Mouse (Mus musculus) T-helper 1 cell (primary cell): Measurements from ENCODE around the gene Cflar.

Source experiments
- in situ Hi-C: fragments of 300-600 bp; cut with MboI, MseI; formaldehyde crosslinking; loops from one replicate; pipeline ENCODE4 v1.15.1; 2025; ENCODE audit warnings: high pct_unique_total_duplicates

The Cflar gene

DNA sequence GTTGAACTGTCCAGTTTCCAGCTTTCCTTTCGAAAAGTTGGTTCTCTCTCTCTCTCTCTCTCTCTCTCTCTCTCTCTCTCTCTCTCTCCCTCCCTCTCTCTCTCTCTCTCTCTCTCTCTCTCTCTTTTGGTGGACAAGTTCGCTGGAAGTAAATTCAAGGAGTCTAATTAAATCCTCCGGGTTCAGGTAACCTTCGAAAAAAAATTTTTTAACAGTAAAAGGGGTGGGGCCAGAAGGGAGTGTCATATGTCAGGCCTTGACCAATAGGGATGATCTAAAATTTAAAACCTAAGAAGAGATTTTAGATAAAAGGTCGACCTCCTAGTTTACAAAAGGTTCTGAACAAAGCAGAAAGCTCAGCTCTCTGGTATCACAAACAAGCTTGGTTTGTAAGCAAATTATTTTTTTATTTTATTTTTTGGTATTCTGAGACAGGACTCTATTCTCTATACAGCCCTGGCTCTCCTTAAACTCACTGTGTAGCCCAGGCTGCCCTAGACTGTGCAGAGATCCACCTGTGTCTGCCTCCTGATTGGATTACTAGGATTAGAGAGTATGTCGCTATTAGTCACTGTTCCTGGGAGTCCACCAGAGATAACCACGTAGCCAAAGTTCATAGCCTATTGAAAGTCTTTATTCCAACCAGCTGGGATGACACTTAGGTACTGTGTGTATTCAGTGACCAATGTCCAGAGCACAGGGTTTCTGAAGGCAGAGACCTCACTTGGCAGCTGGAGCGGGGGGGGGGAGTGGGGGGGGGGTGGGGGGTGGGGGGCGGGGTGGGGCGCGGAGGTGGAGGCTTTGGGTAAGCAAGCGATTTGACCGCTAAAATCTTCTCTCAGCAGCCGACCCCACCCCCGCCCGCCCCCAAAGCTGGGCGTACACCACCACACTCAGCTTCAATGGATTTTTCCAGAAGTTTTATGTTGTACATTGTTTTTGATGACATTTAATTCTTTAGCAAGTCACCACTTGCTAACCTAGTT is 1.1 kb downstream of the Cflar start:
- in situ Hi-C loops = no loop called here

DNA sequence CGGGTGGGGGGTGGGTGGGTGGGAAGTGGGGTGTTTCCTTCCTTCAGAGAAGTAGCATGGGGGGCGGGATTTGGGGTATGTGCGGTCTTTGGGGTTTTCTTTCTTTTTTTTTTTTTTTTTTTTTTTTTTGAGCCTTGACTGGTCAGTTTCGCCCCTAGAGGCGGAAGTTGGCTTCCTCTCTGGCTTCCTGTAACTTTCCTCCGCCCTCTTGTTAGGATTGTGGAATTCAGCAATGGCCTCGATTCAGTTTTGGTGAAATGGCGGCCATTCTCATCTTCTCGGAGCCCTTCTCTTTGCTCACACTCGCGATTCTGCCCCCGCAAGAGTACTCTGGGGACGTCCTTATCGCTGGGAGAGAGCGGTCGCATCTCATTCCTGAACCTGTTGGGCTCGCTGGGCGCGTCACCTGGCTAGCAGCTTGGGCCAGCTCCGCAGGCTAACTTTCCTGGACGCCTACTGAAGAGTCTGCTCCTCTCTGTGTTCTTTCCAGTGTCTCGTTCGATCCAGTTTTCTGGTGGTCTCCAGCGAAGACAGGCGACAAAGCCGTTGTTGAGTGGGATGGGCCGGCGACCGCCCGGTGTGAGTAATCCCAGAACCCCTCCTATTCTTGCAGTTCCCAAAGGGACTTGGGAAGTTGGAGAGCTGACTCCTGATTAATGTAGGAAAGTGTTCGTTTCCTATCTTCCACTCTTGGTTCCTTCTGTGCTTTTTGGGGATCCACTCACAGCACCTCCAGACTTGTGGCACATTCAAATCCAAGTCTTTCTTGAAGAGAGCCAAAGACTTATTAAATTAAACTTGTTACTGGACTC is 2.0 kb downstream of the Cflar start:
- in situ Hi-C loops = no loop called here

DNA sequence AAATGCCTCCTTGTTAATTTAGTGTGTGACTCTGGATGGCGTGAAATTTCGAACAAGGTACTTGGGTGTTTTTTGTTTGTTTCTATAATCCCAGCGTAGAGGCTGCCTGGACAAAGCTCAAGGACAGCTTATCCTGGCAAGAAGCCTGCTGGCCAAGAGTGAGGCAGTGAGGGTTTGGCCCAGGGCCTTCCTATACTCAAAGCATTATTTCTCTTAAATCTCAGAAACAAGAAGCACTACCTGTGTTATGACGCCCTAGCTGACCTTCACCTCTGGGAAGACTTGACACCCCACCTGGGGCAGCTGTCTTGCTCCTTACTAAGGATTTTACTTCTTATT is 2.6 kb downstream of the Cflar start:
- in situ Hi-C loops = no loop called here

DNA sequence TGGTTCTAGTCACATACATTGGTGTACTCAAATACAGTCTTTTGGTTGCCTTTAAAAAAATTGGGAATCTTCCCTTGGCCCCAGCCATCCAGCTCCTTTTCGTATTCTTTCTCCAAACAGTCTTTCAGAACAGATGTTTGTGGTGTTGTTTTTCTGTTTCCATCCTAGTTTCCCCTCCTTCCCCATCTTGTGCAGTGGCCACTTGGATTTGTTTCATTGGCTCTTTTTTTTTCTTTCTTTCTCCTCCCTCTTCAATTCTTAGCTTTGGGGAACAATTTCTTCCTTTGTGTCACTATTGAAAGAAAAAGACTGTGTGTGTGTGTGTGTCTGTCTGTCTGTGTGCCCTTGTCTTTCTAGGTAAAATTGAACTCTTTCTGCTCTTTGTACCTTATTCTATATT is 3.1 kb downstream of the Cflar start:
- in situ Hi-C loops = no loop called here

DNA sequence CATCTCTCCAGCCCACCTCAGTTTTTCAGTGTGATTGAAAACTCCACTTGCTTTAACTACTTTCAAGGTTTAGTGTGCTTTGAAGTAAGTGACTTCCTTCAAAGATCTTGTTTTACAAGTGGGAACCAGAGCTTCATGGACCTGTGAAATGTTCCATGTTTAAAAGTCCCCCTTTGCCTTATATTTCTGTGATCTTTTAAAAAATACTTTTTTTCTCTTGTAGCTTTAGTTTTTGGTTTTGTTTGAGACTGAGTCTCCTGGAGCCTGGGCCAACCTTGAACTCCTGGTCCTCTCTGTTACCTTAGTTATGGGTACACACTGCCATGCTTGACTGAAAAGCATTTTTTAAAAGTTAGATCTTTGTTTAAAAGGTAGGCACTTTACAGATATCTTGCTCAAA is 4.2 kb downstream of the Cflar start:
- in situ Hi-C loops = no loop called here

DNA sequence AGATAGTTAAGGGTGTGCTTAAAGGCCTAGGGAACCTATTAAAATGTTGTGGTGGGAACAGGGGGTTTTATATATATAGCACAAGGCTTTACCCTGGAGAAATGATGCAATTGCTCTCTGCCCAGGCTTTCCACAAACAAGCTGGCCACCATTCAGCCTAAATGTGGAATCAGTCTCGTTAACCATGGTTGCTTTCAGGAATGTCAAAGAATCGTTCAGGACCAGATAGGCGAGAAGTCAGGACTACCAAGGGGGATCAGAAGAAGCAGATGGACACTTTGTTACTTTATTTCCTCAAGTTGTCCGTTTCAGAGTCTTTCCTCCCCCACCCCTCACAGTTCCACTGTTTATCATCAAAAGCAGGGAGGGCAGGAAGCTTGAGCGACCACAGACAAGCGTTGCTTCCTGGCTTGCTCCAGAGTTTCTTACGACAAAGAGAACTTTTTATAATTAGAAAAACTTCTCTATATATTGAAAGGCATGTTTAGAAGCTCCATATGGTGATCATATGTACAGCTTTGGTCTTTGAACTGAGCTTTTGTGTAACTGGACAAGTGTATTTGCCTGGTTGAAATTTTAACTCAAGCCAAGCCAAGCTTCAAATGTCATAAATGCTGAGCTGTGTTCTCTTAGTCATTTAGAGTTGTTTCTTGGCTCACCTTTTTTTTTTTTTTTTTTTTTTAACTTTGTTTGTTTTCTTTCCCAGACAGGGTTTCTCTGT is 5.0 kb downstream of the Cflar start:
- in situ Hi-C loops = no loop called here

DNA sequence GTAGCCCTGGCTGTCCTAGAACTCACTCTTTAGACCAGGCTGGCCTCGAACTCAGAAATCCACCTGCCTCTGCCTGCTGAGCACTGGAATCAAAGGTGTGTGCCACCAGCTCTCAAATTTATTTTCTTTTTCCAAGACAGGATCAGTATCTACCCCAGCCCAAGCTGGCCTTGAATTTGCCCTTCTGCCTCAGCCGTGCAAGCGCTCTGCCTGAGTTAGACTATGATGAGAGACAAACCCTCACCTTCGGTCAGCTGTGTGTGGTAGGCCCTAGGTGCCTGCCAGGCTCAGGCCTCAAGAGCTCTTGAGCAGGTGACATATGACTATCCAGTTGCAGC is 5.5 kb downstream of the Cflar start:
- in situ Hi-C loops = no loop called here

DNA sequence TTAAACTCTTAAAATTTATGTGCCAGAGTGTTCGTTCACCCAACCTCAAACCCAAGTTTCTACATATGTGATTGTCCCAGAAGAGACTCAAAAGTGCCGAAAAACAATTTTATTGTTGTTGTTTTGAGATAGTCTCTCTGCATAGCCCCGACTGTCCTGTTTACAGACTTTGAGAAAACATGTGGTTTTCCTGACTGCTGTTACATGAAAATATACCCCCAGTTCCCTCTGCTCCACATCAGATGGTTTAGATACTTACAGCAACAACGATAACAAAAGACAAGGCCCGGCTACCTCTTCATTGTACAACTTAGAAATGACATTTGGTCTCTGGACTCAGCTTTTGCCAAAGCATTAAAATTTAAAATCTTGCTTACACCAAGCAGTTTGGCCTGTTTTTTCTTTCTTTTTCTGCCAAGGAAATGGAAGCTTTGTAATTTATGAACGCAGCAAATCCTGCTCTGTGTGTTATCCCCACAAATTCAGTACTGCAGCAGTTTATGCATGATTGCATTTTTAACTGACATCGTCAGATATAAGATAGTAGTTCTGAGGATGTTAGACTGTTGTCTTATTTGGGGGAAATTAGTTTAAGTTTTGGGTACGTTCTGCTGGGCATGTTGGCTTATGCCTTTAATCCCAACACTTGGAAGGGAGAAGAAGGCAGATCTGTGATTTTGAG is 6.4 kb downstream of the Cflar start:
- in situ Hi-C loops = no loop called here

DNA sequence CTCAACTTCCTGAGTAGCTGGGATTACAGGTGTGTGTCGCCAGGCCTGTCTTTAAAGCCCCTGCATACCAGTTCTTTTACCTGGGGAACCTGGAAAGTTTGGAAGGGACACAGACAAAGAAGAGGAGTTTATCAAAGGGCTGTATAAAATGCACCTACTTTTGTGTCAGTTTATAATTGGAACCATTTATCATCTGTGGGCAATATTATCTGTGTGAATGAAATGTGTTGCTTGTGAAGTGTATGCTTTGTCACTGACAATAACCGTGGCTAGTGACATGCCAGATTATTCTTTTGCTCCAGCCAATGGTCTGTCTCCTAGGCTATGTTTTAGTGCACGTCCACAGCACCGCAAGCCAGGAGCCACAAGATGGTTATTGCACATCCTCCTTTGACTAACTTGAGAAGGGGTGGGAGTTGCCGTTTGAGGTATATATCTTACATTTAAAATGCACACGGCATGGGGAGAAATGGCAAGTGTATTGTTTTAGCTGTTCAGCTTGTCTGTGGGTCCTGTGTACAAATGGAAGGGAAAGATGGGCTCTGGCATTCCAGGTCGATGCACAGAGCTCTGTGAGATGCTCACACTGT is 8.1 kb downstream of the Cflar start:
- in situ Hi-C loops = no loop called here

DNA sequence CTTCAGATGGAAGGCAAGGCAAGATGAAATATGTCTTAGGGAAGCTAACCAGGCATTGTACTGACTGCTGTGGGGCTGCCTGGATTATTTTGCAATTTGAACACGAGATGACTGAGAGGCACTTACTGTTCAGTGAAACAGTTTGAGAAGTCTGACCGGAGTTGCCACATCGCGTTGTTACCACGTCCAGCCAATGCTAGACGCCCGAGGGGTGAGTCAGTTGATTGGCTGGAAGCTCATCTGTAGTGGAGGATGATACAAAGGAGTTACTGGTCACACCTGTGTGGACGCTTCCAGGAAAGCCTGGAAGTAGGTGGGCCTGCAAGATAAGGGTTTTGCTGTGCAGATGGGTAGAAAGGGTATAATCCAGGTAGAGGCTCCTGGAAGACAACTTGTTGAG is 8.8 kb downstream of the Cflar start:
- in situ Hi-C loops = no loop called here

DNA sequence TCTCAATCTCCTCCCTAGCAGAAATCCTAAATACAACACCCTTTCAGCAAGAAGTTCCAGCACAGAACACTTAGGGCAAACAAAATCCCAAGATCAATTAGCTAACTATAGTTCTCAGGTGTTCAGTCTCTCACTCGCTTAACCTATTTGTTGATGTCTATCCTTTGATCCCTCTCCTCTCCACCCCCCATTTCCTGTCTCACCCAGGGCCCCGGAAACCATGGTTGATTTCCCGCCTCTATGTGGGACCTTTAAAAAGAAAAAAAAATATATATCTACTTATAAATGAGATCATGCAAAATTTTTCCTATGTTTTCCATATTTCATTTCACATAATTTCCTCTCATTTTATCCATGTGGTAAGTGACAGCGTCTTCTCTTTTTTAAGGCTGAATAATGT is 9.7 kb downstream of the Cflar start:
- in situ Hi-C loops = no loop called here

DNA sequence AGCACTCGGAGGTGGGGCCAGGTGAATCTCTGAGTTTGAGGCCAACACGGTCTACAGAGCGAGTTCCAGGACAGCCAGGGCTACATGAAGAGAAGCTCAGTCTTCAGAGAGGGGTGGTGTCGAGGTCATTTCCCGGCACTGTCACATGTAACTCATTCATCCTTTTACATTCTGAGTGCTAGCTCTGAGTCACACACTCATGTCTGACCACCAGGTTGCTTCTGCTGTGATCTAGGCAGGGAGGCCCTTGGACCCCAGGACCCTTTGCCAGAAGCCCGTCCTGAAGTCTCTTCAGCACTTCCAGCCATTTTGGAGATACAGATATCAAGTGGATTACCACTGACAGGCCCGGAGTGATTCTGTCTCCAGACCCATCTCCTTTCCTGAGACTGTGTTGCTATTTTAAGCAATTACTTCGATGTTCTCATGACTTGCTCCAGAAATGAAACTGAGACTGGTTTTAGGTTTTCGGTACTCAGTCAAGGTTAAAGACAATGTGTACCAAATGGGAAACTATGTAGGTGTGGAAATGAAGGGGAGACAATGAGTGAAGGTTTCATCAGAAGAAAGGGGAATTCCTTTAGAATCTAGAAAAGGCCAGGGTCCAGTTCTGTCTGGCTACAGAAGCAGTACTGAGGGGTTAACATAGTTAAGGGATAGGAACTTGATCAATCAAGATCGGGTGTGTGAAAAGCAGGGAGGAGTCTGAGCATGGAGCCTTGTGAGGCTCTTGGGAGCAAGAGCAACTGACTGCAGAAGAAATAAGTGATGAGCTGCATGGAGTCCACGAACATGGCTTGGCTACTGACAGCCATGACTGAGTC is 11.0 kb downstream of the Cflar start:
- in situ Hi-C loops = no loop called here

DNA sequence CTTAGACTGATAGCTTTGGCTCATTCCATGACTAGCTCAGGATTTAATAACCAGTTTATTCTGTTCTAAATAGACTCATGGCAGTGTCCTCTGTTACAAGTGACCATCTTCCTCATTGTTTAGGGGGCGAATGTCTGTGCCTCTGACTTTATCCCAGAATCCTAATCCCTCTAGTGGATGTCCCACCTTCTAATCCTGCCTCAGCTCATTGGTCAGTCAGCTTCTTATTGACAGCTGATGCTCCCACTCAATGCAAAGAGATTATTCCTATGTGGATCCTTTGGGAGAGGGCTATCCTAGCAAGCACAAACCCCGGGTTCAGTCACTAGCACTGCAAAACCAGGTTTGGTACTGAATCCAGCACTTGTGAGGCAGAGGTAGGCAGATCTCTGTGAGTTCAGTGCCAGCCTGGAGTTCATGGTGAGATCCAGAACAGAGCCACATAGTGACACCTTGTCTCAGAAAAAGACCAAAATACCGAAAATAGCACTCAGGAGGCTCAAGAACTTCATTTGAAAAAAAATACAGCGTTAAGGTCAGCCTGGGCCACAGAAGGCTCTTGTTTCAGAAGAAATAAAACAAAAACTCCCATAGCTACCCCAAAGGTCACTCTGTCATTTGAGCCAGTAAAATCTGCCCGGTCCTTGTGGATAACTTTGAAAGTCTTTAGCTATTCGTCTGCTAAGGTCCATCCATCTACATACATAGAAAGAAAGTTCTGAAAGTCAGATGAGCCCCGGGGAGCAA is 11.9 kb downstream of the Cflar start:
- in situ Hi-C loops = no loop called here

DNA sequence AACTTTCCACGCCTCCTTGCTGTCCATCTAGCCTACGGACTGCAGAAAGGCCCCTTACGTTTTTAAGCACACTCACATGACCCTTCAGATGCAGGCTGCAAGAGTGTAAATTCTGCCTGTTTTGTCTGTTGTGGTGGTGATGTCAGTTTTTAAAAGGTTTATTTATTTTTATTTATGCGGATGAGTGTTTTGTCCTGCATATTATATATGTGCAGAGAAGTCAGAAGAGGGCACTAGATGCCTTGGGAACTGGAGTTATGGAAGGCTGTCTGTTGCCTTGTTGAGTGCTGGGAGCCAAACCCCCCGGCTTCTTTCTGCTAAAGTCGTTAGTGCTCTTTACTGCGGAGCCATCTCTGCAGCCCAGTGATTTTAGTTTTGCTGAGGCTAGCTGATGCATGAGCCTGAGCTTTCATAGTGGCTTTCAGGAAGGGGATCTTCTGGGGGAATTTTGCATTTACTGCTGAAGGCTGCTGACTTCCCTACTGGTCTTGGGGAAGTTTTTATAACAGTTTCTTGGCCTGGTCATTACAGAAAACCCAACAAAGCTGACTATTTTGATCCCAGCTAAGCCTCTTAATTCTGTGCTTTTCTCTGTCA is 12.6 kb downstream of the Cflar start:
- in situ Hi-C loops = no loop called here

DNA sequence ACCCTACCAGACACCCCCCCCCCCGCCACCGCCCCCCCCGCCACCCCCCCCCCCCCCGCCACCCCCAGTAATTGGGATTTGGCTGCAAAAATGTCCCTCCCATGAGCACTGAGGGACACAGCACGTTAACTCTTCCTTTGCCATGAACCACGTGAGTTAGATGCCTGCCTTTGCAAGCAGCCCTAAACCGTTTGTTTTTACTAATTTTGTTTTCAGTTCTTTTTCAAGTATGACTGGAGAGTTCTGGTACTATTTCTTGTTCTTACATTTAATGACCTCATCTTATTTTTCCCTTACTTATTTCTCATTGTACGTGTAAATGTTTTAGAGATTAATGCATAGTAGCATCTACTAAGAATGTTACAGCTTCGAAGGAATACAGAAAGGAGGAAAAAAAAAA is 13.2 kb downstream of the Cflar start:
- in situ Hi-C loops = no loop called here

DNA sequence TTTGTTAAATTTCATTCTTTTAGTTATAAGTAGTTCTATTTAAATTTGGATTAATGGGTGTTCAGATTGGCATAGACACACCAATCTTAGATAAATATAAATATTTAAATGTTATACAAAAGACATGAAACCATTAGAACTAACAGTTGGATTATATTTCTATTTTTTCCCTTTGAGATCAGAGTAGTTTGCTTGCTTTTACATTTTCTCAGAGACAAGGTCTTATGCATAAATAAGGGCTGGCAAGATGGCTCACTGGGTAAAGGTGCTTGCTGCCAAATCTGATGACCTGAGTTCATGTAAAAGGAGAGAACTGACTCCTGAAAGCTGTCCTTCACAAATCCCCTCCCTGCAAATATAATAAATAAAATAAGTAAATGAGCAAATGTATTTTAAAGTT is 13.8 kb downstream of the Cflar start:
- in situ Hi-C loops = no loop called here

DNA sequence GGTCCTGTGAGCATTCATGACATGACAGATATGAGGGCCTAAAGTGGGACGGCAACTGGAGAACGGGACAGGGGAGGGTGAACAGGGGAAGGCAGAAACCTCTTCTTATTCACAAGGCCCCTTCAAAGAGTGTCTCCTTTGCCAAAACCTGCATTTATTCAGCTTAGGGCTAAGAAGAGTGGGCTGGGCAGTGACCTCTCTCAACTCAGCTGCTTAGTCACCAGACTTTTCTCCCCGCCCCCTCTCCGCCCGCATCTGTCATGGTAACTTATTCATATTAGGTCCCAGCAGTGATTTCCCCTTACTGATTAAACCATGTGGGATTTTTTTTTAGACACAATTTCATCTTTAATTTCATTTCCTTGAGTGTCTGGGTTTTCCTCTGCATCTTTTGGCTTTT is 14.5 kb downstream of the Cflar start:
- in situ Hi-C loops = no loop called here

DNA sequence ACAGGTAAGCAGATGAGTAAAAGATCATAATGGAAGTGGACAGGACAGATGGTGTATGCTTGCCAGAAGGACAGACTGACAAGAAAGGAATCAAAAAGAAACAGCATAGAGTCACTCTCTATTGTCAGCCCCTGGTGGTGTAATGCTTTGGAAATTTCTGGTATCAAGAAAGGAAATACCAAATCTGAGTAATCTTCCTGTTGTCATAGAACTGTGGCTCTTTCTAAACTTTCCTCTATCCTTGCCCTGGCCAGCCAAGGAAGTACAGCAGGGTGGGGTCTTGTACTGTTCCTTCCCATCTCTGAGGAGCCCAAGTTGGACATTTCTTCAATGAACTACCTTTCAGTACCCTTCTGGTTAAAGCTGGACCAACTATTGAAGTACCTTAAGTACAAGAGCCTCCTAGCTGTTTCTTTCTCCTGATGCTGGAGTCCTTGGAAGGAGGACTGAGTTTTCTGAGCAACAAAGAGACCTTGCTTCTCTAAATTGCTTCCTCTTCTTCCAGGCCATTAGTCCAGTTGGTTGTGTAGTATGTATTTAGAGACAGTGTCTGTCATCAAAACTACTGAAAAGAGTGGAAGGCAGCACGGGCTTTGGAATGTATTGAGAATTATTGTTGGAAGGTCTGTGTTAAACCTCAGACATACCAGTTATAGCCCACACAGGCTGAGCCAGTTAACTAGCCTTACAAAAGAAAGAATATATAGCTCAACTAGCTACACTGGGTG is 15.9 kb downstream of the Cflar start:
- in situ Hi-C loops = no loop called here
